Mouse (Mus musculus): ENCODE results near the gene Ccin.
A peak's percentile ranks its signal among the peaks of the same experiment; 100 is the strongest.

The Ccin gene

DNA sequence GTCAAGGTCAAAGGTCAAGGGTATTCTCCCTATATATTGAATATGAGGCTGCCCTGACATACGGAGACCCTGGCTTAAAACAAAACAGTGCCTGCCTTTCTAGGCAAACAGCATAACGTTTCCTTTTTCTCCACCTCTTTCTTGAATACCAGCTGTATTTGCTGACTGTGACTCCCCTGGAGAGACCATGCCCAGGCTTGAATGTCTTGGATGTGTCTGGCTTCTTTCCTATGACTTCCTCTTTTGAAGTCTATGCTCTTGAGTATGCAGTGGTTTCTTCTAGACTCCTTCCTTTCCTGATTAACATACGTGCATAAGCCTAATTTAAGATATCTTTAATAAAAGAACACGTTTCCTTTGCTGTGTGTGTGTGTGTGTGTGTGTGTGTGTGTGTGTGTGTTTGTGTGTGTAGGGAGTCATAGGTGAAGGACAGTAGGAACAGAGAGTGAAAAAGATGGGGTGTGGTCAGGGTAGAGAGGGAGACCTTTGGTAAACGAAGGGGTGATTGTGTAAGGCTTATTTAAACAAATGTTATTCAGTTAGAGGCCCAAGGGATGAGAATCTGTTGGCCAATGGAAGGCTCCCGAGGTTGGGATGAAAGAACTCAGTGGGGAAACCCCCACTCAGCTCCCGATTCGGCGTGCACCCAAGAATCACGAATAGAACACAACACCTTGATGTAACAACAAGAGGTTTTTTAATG, 8.2 kb upstream of the Ccin start:
- no peak for DNase-seq (ENCODE audit: low read depth, low spot score)

DNA sequence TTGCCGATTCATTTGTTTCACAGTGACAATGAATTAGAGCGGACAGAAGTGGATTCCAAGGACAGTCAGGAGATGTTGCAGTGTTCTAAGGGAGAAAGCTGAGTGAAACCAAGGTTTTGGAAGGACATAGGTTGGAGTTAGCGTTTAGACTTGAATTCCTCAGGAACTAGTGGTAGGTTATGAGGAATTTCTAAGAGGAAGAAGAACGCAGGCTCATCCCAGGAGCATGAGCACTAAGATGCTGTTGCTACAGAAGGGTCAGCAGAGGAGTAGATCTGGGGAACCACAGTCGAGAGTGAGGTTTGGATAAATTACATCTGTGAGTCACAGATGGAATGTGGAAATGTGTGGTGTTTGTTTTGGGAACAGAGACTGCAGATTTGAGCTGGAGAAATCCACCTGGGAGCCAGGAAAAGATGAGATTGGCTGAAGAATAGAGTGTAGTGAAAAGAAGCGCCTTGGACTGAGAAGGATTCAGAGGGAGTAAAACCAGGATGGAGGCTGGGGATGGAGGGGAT, 7.0 kb upstream of the Ccin start:
- no peak for DNase-seq (ENCODE audit: low read depth, low spot score)

DNA sequence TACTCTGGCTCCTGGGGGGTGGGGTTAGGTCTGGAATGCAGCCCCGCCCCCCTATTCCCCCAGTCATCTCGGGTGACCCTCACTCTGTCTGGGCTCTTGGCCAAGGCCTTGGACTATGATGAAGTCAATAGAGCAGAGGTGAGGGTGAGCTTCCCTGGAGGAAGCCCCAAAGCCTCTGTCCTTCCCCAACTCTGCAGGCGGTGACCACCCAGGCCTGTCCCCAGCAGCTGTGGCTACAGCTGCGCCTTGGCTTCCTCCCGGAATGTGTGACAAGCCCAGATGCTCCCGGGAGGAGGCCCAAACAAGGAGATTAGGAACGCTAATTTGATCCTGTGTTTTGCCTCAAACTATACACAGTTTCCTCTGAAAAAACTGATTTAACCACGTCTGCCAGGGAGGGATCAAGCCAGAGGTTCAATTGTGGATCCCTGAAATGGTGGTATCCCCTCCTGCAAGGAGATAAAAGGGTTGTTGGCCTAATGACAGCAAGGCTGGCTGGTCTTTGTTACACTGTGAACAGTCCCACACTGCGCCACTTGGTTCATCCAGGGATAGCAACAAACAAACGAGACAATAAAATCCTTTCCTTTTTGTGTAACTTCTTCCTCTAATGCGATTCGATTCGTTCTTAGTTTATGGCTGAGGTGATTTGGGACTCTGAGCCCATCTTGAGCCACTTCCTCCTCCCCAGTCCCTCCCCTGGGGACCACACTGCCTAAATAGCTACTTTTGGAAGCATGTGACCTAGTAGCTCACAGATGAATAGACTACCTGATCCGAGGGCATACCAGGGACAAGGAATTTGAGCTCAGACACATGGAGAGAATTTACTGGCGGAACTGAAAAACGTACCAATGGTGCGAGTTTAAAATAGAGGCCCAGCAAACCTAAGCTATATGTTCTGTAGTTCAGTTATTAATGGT, 4.5 kb upstream of the Ccin start:
- DNase-seq (ENCODE audit: low read depth, low spot score): no peak

DNA sequence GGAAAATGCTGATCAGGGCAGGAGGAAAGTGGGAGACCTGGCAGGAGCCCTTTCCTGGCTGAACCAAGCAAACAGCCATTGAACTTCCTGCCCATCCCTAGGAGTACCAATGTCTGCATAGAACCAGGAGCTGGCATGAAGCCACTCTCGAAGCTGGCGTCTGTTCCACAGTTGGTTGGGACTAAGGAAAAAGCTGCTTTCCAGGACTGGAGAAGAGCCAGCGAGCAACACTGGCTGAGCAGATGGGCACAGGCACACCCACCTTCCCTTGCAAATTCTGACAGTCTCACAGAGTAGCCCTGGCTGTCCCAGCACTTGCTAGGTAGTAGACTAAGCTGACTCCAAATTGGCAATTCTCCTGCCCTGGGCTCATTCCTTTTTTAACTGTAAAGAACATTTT, 3.5 kb upstream of the Ccin start:
- DNase-seq (ENCODE audit: low read depth, low spot score): no peak

DNA sequence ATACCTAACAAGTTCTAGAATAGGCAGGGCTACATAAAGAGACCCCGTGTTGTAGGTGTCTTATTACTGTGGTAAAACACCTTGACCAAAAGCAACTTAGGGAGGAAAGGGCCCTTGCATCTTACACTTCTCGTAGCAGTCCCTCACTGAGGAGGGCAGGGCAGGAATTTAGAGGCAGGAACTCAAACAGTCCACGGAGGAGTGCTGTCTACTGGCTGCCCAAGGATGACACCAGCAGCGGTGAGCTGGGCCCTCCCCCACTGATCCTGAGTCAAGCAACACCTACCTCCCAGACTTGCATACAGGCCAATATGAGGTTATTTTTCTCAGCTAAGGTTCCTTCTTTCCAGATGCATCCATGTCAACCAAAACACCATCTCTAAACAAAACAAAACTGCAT, 3.0 kb upstream of the Ccin start:
- DNase-seq (ENCODE audit: low read depth, low spot score): no peak

DNA sequence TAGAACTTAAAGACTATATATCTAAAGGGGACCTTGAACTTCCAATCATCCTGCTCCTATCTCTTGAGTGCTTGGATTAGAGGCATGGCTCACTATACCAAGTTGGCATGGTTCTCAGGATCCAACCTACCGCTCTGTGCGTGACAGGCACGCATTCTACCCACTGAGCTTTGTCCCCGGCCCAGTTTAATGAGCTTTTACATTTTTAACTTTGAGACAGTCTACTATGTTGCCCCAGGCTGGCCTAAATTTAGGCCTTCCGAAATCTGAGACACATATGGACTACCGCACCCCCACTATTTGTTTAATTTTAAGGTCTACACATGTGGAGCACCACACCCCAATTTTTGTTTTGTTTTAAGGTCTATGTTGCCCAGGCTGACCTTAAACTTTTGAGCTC, 2.4 kb upstream of the Ccin start:
- no peak for DNase-seq (ENCODE audit: low read depth, low spot score)

DNA sequence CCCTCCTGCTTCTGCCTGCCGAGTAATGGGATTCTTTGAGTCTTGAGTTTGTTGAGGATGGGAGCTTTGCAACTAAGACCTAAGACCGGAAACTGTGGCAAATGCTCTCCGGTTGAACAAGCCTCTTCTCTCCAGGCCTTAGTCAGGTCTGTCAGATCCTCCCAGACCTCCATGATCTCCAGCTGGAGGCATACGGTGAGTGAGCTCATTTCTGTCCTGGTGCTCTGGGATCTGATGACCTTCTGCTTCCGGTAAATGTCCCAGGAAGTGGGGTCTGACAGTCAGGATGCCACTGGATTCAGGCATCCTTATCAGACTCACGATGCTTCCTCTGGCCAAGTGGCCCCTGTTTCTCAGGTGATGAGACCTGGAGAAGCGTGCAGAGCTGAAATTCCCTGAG, 2.0 kb upstream of the Ccin start:
- DNase-seq (ENCODE audit: low read depth, low spot score): no peak

DNA sequence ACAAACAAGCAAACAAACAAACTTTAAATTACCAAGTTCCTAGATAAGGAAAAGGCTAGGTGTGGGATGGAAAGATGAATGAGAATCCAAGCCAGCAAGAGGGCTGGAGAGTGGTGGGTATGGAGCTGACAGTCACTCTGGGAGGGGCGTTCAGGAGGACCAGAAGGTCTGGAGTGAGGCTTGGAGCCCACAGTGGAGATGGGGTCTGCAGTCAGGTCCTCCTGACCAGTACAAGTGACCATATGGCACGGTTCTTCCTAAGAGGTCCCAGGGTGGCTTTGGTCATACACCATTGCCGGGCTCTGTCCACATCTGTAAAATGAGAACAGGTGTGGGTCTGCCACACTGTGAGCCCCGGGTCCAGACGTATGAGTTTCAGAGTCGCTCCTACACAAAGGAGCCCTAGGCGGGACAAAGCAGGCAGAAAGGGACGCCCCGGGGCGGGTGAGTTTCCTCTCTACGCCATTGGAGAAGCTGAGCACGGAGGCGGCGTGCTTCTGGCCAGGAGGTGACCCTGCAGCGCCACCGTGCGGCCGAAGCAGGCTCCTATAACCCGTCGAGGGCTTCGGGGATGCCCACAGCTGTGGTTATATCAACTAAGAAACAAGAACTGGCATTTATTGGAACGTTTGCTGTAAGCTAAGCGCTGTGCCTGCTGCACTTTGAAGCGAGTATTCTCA, 1.1 kb upstream of the Ccin start:
- DNase-seq (ENCODE audit: low read depth, low spot score): peak; percentile 71

DNA sequence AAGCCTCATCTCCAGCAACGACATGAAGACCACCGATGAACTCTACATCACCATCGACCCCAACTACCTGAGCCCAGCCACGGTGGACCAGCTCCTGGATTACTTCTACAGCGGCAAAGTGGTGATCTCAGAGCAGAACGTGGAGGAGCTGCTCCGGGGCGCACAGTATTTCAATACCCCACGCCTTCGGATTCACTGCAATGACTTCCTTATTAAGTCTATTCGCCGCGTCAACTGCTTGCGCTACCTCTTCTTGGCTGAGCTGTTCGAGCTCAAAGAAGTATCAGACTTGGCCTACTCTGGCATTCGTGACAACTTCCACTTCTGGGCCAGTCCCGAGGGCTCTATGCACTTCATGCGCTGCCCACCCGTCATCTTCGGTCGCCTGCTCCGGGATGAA, 473 bp downstream of the Ccin start:
- DNase-seq (ENCODE audit: low read depth, low spot score): no peak

DNA sequence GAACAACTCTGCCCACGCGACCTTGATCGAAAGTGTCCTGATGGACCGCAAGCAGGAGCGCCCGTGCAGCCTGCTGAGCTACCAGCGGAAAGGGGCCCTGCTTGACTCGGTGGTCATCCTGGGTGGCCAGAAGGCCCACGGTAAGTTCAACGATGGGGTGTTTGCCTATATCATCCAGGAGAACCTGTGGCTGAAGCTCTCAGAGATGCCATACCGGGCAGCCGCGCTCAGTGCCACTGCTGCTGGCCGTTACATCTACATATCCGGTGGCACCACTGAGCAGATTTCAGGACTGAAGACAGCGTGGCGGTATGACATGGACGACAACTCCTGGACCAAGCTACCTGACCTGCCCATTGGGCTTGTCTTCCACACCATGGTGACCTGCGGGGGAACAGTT, 1.0 kb downstream of the Ccin start:
- no peak for DNase-seq (ENCODE audit: low read depth, low spot score)

DNA sequence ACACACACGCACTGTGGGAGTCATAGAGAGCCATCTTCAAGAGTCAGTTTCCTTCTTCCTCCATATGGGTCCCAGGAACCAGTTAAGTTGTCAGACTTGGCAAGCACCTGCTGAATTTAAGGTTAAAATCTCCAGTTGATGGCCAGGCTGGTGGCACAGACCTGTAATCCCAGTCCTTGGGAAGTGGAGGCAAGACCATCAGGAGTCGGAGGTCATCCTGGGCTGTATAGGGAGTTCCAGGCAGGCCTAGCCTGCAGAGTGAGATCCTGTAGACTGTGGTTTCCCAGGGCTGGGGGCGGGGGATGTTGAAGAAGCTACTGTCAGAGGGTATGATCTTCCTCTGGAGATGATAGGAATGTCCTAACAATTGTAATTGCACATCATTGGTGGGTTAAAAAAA, 5.7 kb downstream of the Ccin start:
- no peak for DNase-seq (ENCODE audit: low read depth, low spot score)

DNA sequence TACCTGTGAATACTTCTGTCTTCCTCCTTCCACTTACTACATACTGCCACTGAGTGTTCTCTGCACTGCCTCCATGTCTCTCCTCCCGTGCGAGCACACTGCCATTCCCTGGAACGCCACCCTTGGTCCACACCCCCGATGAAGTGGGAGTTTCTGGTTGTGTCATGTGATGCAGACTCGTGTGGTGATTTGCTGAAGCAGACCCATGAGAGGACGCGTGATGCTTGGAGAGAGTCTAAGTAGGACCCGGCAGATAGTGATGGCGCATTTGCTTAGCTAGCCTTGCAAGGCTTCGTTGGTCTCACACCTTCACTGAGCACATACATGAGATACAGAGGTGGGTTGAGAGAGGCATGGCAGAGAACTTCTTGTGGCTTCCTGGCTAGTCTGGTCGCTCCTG, 9.8 kb downstream of the Ccin start:
- DNase-seq (ENCODE audit: low read depth, low spot score): no peak

DNA sequence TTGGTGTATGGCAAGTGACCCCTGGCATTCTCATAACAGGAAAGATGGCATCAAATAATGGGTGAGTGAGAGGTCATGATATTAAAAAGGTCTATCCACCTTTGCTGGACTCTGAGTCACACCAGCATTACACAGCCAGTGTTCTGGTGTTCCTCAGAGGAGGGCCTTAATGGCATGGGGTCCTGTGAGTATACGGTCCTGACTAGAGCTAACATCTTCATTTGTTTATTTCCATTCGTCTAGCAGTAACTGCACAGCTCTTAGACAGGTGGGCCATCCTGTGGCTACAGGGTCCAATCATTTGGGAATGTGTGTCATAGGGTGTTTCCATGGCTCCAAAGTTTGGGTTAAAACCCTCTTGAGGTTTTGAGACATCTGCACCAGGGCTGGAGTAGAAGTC, 11.1 kb downstream of the Ccin start:
- DNase-seq (ENCODE audit: low read depth, low spot score): no peak

DNA sequence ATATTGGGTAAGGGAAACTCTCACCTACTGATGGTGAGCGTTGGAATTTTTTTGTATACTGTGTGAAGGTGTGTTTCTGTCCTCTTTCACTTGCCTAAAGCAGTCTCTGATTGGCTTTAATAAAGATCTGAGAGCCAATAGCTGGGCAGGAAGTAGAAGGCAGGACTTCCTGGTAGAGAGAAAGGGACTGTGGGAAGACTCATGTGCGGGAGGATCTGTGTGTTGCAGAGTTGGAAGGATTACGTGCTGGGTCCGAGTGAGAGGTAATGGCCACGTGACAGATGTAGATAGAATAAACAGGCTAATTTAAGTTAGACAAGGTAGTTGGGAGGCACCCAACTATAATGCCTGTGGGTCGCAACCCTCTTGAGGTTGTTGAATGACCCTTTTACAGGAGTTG, 20.3 kb downstream of the Ccin start:
- peak; percentile 41 for DNase-seq (ENCODE audit: low read depth, low spot score)

DNA sequence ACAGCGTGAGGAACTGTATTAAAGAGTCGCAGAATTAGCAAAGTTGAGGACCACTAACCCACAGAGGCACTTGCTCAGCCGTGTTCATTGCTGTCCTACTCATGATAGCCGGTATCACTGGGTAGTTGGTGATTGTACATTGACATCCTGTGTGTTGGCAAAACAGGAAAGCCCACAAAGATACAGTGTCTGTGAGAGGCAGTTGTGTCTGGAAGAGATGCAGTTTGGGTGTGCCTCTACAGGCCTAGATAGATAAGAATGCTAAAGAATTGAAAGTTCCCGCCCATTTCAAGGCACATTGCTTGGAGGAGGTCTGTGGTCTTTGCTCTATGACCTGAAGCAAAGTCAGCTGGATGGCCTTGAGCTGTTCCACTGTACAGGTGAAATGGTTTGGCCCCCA, 20.8 kb downstream of the Ccin start, which contains the start of gene Clta:
Gene Clta, plus strand, starts transcription at position 327 of the 400 bp plus-strand sequence.
- peak; percentile 61 for DNase-seq (ENCODE audit: low read depth, low spot score)

DNA sequence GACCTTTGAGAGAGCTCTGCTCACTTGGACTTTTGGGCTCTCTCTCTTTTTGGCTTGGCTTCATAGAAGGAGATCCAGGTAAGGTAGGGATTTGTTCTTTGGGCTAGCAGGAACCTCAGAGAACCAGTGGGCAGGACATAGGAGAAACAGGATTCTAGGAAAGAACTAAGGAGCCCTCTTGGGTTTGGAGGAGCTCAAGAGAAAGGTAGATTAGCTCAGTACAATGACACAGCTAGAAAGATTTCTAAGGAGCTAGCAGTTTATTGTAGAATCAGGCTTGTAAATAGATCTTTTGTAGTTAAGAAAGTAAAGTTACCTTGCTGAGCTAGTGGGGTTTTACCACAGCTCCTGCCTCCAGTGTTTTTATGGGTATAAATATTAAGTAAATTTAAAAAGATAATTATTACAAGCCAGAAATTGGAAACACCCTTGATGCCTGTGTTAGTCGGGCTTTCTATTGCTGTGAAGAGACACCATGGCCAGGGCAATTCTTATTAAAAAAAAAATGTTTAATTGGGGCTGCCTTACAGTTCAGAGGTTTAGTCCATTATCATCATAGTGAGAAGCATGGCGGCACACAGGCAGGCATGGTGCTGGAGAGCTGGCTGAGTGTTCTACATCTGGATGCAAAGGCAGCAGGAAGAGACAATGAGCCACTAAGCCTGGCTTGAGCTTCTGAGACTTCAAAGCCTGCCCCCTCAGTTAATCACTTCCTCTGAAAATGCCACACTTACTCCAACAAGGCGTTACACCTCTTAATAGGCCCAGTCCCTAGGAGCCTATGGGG, 21.5 kb downstream of the Ccin start:
- DNase-seq (ENCODE audit: low read depth, low spot score): no peak

DNA sequence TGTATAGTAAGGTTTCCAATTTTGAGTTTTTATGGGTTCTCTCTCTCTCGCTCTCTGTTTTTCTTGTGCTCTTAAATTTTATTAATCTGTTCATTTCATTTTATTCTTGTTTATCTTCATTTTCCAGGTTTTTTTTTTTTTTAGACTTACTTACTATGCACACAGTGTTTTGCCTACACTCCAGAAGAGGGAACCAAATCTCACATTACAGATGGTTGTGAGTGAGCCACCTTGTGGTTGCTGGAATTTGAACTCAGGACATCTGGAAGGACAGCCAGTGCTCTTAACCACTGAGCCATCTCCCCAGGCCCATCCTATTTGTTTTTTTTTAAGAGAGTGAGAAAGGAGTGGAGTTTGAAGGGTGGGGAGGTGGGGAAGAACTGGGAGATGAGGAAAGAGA, 26.9 kb downstream of the Ccin start:
- no peak for DNase-seq (ENCODE audit: low read depth, low spot score)

DNA sequence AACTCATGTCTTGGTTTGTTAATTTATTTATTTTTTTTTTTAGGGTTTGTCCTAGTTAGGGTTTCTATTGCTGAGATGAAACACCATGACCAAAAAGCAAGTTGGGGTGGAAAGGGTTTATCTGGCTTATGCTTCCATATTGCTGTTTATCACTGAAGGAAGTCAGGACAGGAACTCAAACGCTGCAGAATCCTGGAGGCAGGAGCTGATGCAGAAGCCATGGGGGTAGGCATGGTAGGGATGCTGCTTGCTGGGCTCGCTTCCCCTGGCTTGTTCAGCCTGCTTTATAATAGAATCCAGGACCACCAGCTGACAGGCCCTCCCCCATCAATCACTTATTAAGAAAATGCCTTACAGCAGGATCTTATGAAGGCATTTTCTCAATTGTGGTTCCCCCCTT, 27.6 kb downstream of the Ccin start:
- no peak for DNase-seq (ENCODE audit: low read depth, low spot score)

DNA sequence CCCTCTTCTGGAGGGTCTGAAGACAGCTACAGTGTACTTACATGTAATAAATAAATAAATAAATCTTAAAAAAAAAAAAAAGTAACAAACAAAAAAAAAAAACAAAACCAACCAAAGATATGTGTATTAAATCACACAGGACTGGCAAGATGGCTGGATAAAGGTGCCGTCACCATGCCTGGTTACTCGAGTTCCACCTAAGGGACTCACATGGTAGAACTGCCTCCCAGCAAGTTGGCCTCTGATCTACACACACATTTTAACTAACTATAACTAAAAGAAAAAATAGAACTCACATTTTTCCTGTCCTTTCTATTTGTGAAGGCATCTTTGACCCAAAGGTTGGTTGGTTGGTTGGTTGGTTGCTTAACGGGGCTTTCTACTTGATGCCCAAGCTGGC, 28.5 kb downstream of the Ccin start:
- no peak for DNase-seq (ENCODE audit: low read depth, low spot score)

DNA sequence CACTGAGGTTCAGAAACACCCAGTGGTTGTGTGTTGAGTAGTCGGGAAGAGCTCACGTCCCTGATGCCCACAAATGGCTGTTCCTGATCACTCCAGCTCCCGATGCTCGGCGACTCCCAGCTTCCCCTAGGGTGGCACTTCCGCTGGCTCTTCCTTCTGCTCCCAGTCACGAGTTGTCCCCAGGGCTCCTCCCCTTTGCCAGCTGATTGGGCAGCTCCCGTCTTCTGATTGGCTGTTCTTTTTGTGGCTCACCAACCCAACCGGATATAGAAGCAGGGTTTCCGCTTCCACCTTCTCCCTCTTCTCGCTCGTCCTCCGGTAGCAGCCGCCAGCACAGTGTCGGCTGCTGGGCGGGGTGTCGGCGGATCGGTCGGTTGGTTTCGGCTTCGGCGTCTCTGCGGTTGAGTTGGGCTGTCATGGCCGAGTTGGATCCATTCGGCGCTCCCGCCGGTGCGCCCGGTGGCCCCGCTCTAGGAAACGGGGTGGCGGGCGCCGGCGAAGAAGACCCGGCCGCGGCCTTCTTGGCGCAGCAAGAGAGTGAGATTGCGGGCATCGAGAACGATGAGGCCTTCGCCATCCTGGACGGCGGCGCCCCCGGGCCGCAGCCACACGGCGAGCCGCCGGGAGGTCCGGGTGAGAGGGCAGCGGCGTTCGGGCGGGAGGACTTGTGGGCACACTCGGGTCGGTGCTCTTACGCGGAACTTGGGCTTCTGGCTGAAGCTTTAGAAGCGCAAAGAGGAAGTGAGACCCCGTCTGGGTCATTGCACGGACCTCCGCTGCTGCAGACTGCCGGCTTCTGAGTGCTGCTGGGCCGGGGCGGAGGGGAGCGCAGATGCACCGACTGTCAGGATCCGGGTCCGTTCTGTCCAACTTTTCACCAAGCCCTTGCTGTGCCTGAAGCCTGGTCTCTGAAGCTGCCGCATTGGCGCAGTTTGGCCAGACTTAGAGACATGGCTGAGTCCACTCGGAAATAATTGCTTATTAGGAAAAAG, 29.4 kb downstream of the Ccin start:
- DNase-seq (ENCODE audit: low read depth, low spot score): peak; percentile 91
